Mouse (Mus musculus): Measurements from ENCODE around the gene Oit1. TPM values are rescaled to one million over a fixed set of nuclear protein-coding genes. Genes with fewer than 3 reads are reported as not detected.

The Oit1 gene
- polyA plus RNA-seq (2014; fragmentation: Nextera tagmentation; extraction: Ambion mirVana): not detected in 2 replicates

DNA sequence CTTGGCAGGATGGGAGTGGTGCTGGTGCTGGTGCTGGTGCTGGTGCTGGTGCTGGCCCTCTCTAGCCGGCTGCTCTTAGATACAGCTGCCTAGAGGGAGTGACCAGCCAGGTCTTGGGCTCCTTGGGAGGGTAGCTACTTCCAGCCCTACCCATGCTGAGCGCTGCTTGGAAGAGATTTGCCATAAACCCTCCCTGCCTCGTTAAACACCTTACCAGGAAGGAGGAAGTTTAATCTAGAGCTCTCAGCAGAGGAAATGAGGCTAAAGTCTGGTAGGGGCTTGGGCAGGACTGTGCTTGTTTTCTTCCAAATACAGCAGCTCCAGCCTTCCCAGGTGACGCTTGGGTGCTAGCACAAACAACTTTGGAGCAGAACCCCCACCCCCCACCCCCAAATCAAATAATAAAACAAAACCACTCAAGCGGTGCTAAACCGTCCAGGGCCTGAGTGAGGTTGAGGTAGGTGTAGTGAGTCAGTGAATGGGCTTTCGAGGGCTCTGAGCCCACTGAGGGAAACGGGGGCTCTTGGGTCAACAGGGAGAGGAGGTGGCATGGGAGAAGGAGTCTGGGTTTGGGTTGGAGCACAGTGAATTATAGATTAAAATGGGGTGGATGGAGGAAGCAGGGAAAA, at the start of gene Oit1:
TSS of gene Oit1 (minus strand) at position 70 of the 629 bp plus-strand sequence.
- 54% methylated on average over 8 of the region's 8 CpGs for WGBS
- Histone ChIP-seq H3K27me3 (replicated peaks; ENCODE audit: control insufficient read depth, insufficient read depth, low read length) (no peaks in the 10 kb centered on the region), H3K4me2 (no peak within 1 kb of the TSS), H3K4me1 (replicated peaks; ENCODE audit: control insufficient read depth, insufficient read depth, low read length) (no peaks in the 10 kb centered on the region), H3K4me3 (ENCODE audit: low read depth, low read length) (no peak within 1 kb of the TSS), H3K27ac (ENCODE audit: low read depth, low read length) (no peak within 1 kb of the TSS), H3K36me3 (ENCODE audit: control insufficient read depth, insufficient read depth, low read length) (no peaks in the 10 kb centered on the region), H3K9ac (ENCODE audit: low read depth, low read length) (no peak within 1 kb of the TSS), H3K9me3 (ENCODE audit: control insufficient read depth, low read length) (no peaks in the 10 kb centered on the region)
- ATAC-seq (replicated peaks; ENCODE audit: low FRiP score): no peak
- no peak for DNase-seq (ENCODE audit: low spot score)

DNA sequence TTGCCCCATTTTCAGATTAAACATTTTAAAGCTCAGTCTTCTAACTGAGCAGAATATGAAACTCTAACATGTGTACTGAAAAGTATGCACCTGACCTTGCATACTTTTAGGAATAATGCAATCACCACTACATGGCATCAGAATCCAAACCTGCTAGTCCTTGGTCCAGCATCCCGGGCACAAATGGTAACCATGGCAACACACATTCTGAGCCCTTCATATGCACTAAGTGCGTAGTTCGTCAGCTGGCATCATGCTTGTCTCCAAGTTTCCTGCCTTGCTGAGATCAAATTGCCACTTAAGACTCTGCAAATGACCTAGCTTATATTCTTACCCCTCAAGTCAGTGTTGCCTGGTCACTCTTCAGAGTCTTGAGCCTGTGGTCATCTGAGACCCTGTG, 44.3 kb upstream of the Oit1 start:
- Histone ChIP-seq H3K27me3 (replicated peaks; ENCODE audit: control insufficient read depth, insufficient read depth, low read length) (no peaks in the 10 kb centered on the region), H3K27ac (ENCODE audit: low read depth, low read length) (no peak overlapping the region), H3K9ac (ENCODE audit: low read depth, low read length) (no peak overlapping the region), H3K9me3 (ENCODE audit: control insufficient read depth, low read length) (no peaks in the 10 kb centered on the region), H3K4me3 (ENCODE audit: low read depth, low read length) (no peak overlapping the region), H3K36me3 (ENCODE audit: control insufficient read depth, insufficient read depth, low read length) (no peaks in the 10 kb centered on the region), H3K4me1 (replicated peaks; ENCODE audit: control insufficient read depth, insufficient read depth, low read length) (no peaks in the 10 kb centered on the region), H3K4me2 (no peak overlapping the region)
- WGBS: 87% methylated on average over 3 of the region's 3 CpGs
- DNase-seq (ENCODE audit: low spot score) (no peak), ATAC-seq (replicated peaks; ENCODE audit: low FRiP score) (no peak)

DNA sequence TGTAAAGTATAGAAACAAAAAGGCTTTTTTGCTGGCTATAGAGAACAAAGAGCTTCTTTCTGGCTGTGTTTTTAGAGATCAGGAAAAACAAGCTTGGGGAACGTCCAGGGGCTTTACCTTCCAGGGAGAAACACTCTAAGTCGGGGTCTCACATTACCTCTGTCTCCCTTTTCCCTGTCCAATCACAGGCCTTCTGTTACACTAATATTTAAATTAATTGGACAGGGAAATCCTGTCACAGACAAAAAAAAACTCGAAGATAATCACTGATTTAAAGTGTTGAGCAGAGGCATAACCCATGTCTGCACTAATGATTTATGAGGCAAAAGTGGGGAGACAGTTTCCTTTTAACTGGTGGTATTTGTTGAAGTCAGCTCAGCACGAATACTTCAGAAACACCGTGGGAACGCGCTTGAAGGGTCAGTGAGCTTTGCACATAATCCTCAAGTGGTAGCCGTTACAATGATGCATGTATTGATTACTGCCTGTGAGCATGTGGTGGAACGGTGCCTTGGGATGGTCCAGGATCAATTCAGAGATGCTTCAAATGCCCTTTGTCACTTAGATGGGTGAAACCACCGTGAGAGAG, 42.7 kb upstream of the Oit1 start:
- H3K4me2 ChIP-seq: no peak overlapping the region
- 39% methylated on average over 10 of the region's 10 CpGs for WGBS
- H3K27ac ChIP-seq (ENCODE audit: low read depth, low read length): no peak overlapping the region
- H3K27me3 ChIP-seq (replicated peaks; ENCODE audit: control insufficient read depth, insufficient read depth, low read length): no peaks in the 10 kb centered on the region
- H3K36me3 ChIP-seq (ENCODE audit: control insufficient read depth, insufficient read depth, low read length): no peaks in the 10 kb centered on the region; the same call in 1 of the 2 replicates
- no peaks in the 10 kb centered on the region for H3K4me1 ChIP-seq (replicated peaks; ENCODE audit: control insufficient read depth, insufficient read depth, low read length)
- no peaks in the 10 kb centered on the region for H3K9me3 ChIP-seq (ENCODE audit: control insufficient read depth, low read length)
- H3K4me3 ChIP-seq (ENCODE audit: low read depth, low read length): no peak overlapping the region
- ATAC-seq (replicated peaks; ENCODE audit: low FRiP score) (no peak), DNase-seq (ENCODE audit: low spot score) (no peak)
- no peak overlapping the region for H3K9ac ChIP-seq (ENCODE audit: low read depth, low read length)

DNA sequence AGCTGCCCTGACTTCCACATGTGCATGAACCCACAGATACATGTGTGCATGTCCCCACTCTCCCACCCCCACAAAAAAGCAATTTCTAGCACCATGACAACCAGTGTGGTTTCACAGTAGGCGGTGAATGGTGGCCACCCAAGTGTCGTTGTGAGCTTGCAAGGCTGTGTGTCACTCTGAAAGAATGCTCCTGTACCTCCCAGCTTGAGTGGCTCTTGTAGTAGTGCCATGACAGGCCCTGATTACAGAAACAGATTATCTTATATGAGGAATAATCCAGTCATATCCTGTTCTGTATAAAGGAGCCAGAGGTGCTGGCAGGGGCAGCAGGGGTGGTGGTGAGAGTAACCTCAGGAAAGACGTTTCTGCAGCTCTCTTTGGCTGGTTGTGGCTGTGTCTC, 40.1 kb upstream of the Oit1 start:
- no peak overlapping the region for H3K27ac ChIP-seq (ENCODE audit: low read depth, low read length)
- DNase-seq (ENCODE audit: low spot score) (no peak), ATAC-seq (replicated peaks; ENCODE audit: low FRiP score) (no peak)
- no peak overlapping the region for H3K4me2 ChIP-seq
- H3K4me3 ChIP-seq (ENCODE audit: low read depth, low read length): no peak overlapping the region
- no peaks in the 10 kb centered on the region for H3K9me3 ChIP-seq (ENCODE audit: control insufficient read depth, low read length)
- no peaks in the 10 kb centered on the region for H3K4me1 ChIP-seq (replicated peaks; ENCODE audit: control insufficient read depth, insufficient read depth, low read length)
- no peak overlapping the region for H3K9ac ChIP-seq (ENCODE audit: low read depth, low read length)
- WGBS: 65% methylated on average over 3 of the region's 3 CpGs
- H3K36me3 ChIP-seq (ENCODE audit: control insufficient read depth, insufficient read depth, low read length): no peaks in the 10 kb centered on the region; the same call in 1 of the 2 replicates
- H3K27me3 ChIP-seq (replicated peaks; ENCODE audit: control insufficient read depth, insufficient read depth, low read length): no peaks in the 10 kb centered on the region

DNA sequence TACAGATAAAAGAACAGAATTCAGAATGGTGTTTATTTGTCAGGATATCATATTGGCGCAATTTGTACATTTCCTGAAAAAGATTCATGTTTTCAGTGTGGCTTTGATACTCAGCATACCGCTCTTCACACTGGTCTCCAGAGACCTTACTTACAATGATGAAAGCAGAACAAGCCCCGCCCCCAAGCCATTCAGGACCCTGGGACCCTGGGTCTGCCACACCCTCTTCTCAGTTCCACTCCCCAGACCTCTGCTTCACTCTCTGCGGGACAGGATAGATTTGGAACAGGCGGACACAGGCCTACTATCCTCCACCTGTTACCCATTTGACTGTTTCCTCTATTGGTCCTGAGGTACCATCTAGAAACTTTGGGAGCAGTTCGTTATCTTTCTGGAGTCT, 27.4 kb upstream of the Oit1 start:
- H3K9me3 ChIP-seq (ENCODE audit: control insufficient read depth, low read length): no peaks in the 10 kb centered on the region
- no peak overlapping the region for H3K4me3 ChIP-seq (ENCODE audit: low read depth, low read length)
- H3K27me3 ChIP-seq (replicated peaks; ENCODE audit: control insufficient read depth, insufficient read depth, low read length): no peaks in the 10 kb centered on the region
- 59% methylated on average over 6 of the region's 6 CpGs for WGBS
- DNase-seq (ENCODE audit: low spot score) (no peak), ATAC-seq (replicated peaks; ENCODE audit: low FRiP score) (no peak)
- no peak overlapping the region for H3K27ac ChIP-seq (ENCODE audit: low read depth, low read length)
- no peak overlapping the region for H3K9ac ChIP-seq (ENCODE audit: low read depth, low read length)
- H3K4me1 ChIP-seq (replicated peaks; ENCODE audit: control insufficient read depth, insufficient read depth, low read length): no peaks in the 10 kb centered on the region
- H3K4me2 ChIP-seq: no peak overlapping the region
- H3K36me3 ChIP-seq (ENCODE audit: control insufficient read depth, insufficient read depth, low read length): no peaks in the 10 kb centered on the region

DNA sequence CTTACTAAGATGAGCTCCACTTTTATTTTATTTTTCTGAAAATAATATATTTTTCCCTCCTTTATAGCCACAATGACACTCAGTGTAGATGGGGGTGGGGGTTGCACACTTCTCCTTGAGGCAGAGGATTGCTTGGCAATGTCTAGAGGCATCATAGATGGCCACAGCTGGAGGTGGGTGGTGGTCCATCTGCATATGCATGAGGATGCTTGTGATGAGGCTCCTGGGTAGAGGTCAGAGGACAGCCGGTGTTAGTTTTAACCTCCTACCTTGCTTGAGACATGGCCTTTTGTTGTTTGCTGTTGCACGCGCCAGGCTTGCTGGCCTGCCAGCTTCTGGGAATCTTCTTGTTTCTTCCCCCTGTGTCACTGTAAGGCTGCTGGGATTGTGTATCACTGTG, 24.8 kb upstream of the Oit1 start:
- H3K4me3 ChIP-seq (ENCODE audit: low read depth, low read length): no peak overlapping the region
- no peak for ATAC-seq (replicated peaks; ENCODE audit: low FRiP score)
- H3K27me3 ChIP-seq (replicated peaks; ENCODE audit: control insufficient read depth, insufficient read depth, low read length): no peaks in the 10 kb centered on the region
- no peak overlapping the region for H3K27ac ChIP-seq (ENCODE audit: low read depth, low read length)
- no peak overlapping the region for H3K9ac ChIP-seq (ENCODE audit: low read depth, low read length)
- no peaks in the 10 kb centered on the region for H3K4me1 ChIP-seq (replicated peaks; ENCODE audit: control insufficient read depth, insufficient read depth, low read length)
- DNase-seq (ENCODE audit: low spot score): no peak
- H3K36me3 ChIP-seq (ENCODE audit: control insufficient read depth, insufficient read depth, low read length): no peaks in the 10 kb centered on the region
- WGBS: 86% methylated on average over 3 of the region's 3 CpGs
- H3K9me3 ChIP-seq (ENCODE audit: control insufficient read depth, low read length): no peaks in the 10 kb centered on the region
- H3K4me2 ChIP-seq: no peak overlapping the region

DNA sequence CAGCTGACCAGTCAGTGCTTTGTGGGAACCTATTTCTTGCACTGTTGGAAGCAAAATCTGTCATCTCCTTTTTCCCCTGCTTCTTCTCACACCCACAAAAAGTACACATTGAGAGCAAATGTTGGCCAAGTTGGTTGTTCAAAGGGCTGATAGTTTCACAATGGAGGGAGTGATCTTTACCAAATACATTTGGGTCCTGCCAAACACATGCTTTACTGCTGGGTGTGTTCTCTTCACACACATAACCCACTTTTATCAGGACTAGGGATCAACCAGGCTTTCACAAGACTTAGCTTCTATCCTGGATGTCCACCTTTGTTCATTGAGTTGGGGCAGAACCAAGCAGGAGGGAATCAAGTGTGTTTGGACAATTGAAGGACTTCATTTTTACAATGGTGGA, 20.0 kb upstream of the Oit1 start:
- Histone ChIP-seq H3K4me1 (replicated peaks; ENCODE audit: control insufficient read depth, insufficient read depth, low read length) (no peaks in the 10 kb centered on the region), H3K4me2 (no peak overlapping the region), H3K27me3 (replicated peaks; ENCODE audit: control insufficient read depth, insufficient read depth, low read length) (no peaks in the 10 kb centered on the region), H3K4me3 (ENCODE audit: low read depth, low read length) (no peak overlapping the region), H3K9me3 (ENCODE audit: control insufficient read depth, low read length) (no peaks in the 10 kb centered on the region), H3K36me3 (ENCODE audit: control insufficient read depth, insufficient read depth, low read length) (no peaks in the 10 kb centered on the region), H3K9ac (ENCODE audit: low read depth, low read length) (no peak overlapping the region), H3K27ac (ENCODE audit: low read depth, low read length) (no peak overlapping the region)
- DNase-seq (ENCODE audit: low spot score): no peak
- no peak for ATAC-seq (replicated peaks; ENCODE audit: low FRiP score)

DNA sequence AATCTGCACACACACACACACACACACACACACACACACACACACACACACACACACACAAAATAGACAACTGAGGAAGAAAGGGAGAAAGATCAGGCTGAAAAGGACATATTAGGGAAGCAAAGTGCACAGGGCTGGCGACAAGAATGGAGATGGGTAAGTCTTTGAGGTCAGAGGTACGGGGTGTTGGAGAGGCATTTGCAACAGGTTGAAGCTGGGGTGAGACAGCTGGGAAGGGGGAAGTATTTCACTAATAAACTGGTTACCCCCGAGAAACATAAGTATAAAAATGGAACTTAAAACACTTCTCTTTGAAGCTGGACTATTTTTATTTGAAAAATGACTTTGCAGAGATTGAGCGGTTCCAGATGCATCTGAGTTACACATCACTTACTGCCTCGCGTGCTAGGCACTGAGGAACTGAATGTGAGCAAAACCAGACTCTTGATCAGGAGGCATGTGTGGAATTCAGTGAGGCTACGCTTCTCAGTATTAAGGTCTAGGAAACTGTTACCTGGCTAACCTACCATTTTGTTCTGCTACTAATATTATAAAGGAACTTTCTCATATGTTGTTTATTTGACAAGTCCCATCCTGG, 17.2 kb upstream of the Oit1 start:
- WGBS: 58% methylated on average over 7 of the region's 7 CpGs
- DNase-seq (ENCODE audit: low spot score): no peak

More for the DNA sequence above, 17.2 kb upstream of the Oit1 start:
- H3K36me3 ChIP-seq (ENCODE audit: control insufficient read depth, insufficient read depth, low read length): no peaks in the 10 kb centered on the region
- no peak overlapping the region for H3K4me3 ChIP-seq (ENCODE audit: low read depth, low read length)
- no peaks in the 10 kb centered on the region for H3K4me1 ChIP-seq (replicated peaks; ENCODE audit: control insufficient read depth, insufficient read depth, low read length)
- H3K4me2 ChIP-seq: no peak overlapping the region
- no peaks in the 10 kb centered on the region for H3K9me3 ChIP-seq (ENCODE audit: control insufficient read depth, low read length)
- no peak overlapping the region for H3K27ac ChIP-seq (ENCODE audit: low read depth, low read length)
- no peak overlapping the region for H3K9ac ChIP-seq (ENCODE audit: low read depth, low read length)
- H3K27me3 ChIP-seq (replicated peaks; ENCODE audit: control insufficient read depth, insufficient read depth, low read length): no peaks in the 10 kb centered on the region
- ATAC-seq (replicated peaks; ENCODE audit: low FRiP score): no peak
